Mouse (Mus musculus) MEL (cell line): Measurements from ENCODE around the gene Prr11. TPM values are rescaled to one million over a fixed set of nuclear protein-coding genes. Genes with fewer than 3 reads are reported as not detected.

Source experiments
- DNase-seq: peaks from one replicate; pipeline ENCODE4 v3.0.0; 2011; ENCODE audit warnings: low read depth, low spot score
- H3K27ac ChIP-seq: 2 replicates; pipeline ENCODE4 v1.5.1; 2012; ENCODE audit warnings: low read depth, mild to moderate bottlenecking, control low read depth, low read length, moderate library complexity; ENCODE audit not compliant: control insufficient read depth
- H3K27me3 ChIP-seq, 2 experiments: fragments of 150-350 bp in 1 of 2; sonication (generic) in 1 of 2; 2 replicates each; pipeline ENCODE4 v1.6.1; 2012; ENCODE audit warnings: low read length in 2 of 2, mild to moderate bottlenecking in 2 of 2, improper control_type of control experiment in 1 of 2, moderate library complexity in 1 of 2; ENCODE audit not compliant: insufficient read depth in 2 of 2, control insufficient read depth in 1 of 2
- H3K36me3 ChIP-seq, 2 experiments: 2 replicates each; pipeline ENCODE4 v1.6.1; 2012 to 2014; ENCODE audit warnings: low read length in 2 of 2, improper control_type of control experiment in 1 of 2, inconsistent platforms in 1 of 2, mild to moderate bottlenecking in 1 of 2; ENCODE audit not compliant: insufficient read depth in 2 of 2, control insufficient read depth in 1 of 2
- H3K4me1 ChIP-seq, 2 experiments: fragments of 150-350 bp in 1 of 2; sonication (generic) in 1 of 2; 2 replicates each; pipeline ENCODE4 v1.6.1; 2012; ENCODE audit warnings: low read length in 2 of 2, improper control_type of control experiment in 1 of 2, mild to moderate bottlenecking in 1 of 2; ENCODE audit not compliant: insufficient read depth in 2 of 2, control insufficient read depth in 1 of 2
- H3K4me3 ChIP-seq, 2 experiments: fragments of 150-350 bp in 1 of 2; sonication (generic) in 1 of 2; 2 replicates each; pipeline ENCODE4 v1.5.1; 2012; ENCODE audit warnings: low read depth in 2 of 2, low read length in 2 of 2, mild to moderate bottlenecking in 2 of 2, moderate library complexity in 2 of 2, control low read depth in 1 of 2, improper control_type of control experiment in 1 of 2; ENCODE audit not compliant: control insufficient read depth in 1 of 2, insufficient read depth in 1 of 2
- H3K79me2 ChIP-seq: 2 replicates; pipeline ENCODE4 v1.6.1; 2012; ENCODE audit warnings: mild to moderate bottlenecking, low read length, moderate library complexity; ENCODE audit not compliant: control insufficient read depth, poor library complexity, insufficient read depth
- H3K9ac ChIP-seq: 2 replicates; pipeline ENCODE4 v1.6.1; 2012; ENCODE audit warnings: low read depth, mild to moderate bottlenecking, control low read depth, low read length, moderate library complexity; ENCODE audit not compliant: control insufficient read depth, poor library complexity, severe bottlenecking
- H3K9me3 ChIP-seq: fragments of 150-350 bp; sonication (generic); replicated peaks from 2 replicates; pipeline ENCODE4 v1.6.1; 2012; ENCODE audit warnings: mild to moderate bottlenecking, low read length, improper control_type of control experiment, moderate library complexity; ENCODE audit not compliant: insufficient read depth
- CHD2 ChIP-seq: IDR thresholded peaks from 2 replicates; pipeline ENCODE4 v1.6.1; 2011; ENCODE audit warnings: low read length, improper control_type of control experiment
- E2F4 ChIP-seq: IDR thresholded peaks from 2 replicates; pipeline ENCODE4 v1.6.1; 2011; ENCODE audit warnings: low read depth, low read length, improper control_type of control experiment, borderline replicate concordance
- ELF1 ChIP-seq: IDR thresholded peaks from 2 replicates; pipeline ENCODE4 v1.6.1; 2014; ENCODE audit warnings: low read depth, mild to moderate bottlenecking, inconsistent platforms, low read length, improper control_type of control experiment, moderate library complexity
- EP300 ChIP-seq, 2 experiments: IDR thresholded peaks; 2 replicates each; pipeline ENCODE4 v1.6.1; 2011; ENCODE audit warnings: improper control_type of control experiment in 2 of 2, low read length in 2 of 2, low read depth in 1 of 2, mild to moderate bottlenecking in 1 of 2
- ETS1 ChIP-seq: IDR thresholded peaks from 2 replicates; pipeline ENCODE4 v1.6.1; 2012; ENCODE audit warnings: low read depth, mild to moderate bottlenecking, inconsistent platforms, low read length, improper control_type of control experiment, moderate library complexity
- GATA1 ChIP-seq: IDR thresholded peaks from 2 replicates; pipeline ENCODE4 v1.6.1; 2011; ENCODE audit warnings: low read depth, low read length, improper control_type of control experiment
- HCFC1 ChIP-seq: IDR thresholded peaks from 2 replicates; pipeline ENCODE4 v1.6.1; 2012; ENCODE audit warnings: low read depth, mild to moderate bottlenecking, inconsistent platforms, low read length, improper control_type of control experiment, moderate library complexity
- JUND ChIP-seq: IDR thresholded peaks from 2 replicates; pipeline ENCODE4 v1.6.1; 2011; ENCODE audit warnings: low read depth, mild to moderate bottlenecking, improper control_type of control experiment, low read length
- MAX ChIP-seq: IDR thresholded peaks from 2 replicates; pipeline ENCODE4 v1.6.1; 2011; ENCODE audit warnings: low read length, improper control_type of control experiment
- MAZ ChIP-seq: IDR thresholded peaks from 2 replicates; pipeline ENCODE4 v1.6.1; 2012; ENCODE audit warnings: low read depth, mild to moderate bottlenecking, inconsistent platforms, low read length, improper control_type of control experiment
- MEF2A ChIP-seq: IDR thresholded peaks from 2 replicates; pipeline ENCODE4 v1.6.1; 2014; ENCODE audit warnings: low read depth, mild to moderate bottlenecking, inconsistent platforms, low read length, improper control_type of control experiment; ENCODE audit not compliant: poor library complexity, insufficient replicate concordance, severe bottlenecking; ENCODE audit errors: extremely low read depth
- MXI1 ChIP-seq: IDR thresholded peaks from 2 replicates; pipeline ENCODE4 v1.6.1; 2011; ENCODE audit warnings: mild to moderate bottlenecking, low read depth, low read length, improper control_type of control experiment
- MYB ChIP-seq: IDR thresholded peaks from 2 replicates; pipeline ENCODE4 v1.6.1; 2011; ENCODE audit warnings: mild to moderate bottlenecking, low read depth, low read length, improper control_type of control experiment
- MYC ChIP-seq: IDR thresholded peaks from 2 replicates; pipeline ENCODE4 v1.6.1; 2011; ENCODE audit warnings: low read depth, mild to moderate bottlenecking, low read length, improper control_type of control experiment, moderate library complexity
- NELFE ChIP-seq: IDR thresholded peaks from 2 replicates; pipeline ENCODE4 v1.6.1; 2011; ENCODE audit warnings: low read depth, low read length, improper control_type of control experiment
- NRF1 ChIP-seq: IDR thresholded peaks from 2 replicates; pipeline ENCODE4 v1.6.1; 2014; ENCODE audit warnings: low read depth, mild to moderate bottlenecking, inconsistent platforms, low read length, improper control_type of control experiment, moderate library complexity; ENCODE audit not compliant: poor library complexity, insufficient read depth, severe bottlenecking
- POLR2A ChIP-seq, 2 experiments: IDR thresholded peaks; 2 replicates each; pipeline ENCODE4 v1.6.1; 2011 to 2012; ENCODE audit warnings: low read length in 2 of 2, mild to moderate bottlenecking in 2 of 2, control low read depth in 1 of 2, improper control_type of control experiment in 1 of 2, low read depth in 1 of 2, moderate library complexity in 1 of 2; ENCODE audit not compliant: control insufficient read depth in 1 of 2, insufficient read depth in 1 of 2, poor library complexity in 1 of 2
- RAD21 ChIP-seq: IDR thresholded peaks from 2 replicates; pipeline ENCODE4 v1.6.1; 2011; ENCODE audit warnings: mild to moderate bottlenecking, low read depth, low read length, improper control_type of control experiment
- RCOR1 ChIP-seq: IDR thresholded peaks from 2 replicates; pipeline ENCODE4 v1.6.1; 2012; ENCODE audit warnings: low read depth, mild to moderate bottlenecking, inconsistent platforms, low read length, improper control_type of control experiment
- TAL1 ChIP-seq: IDR thresholded peaks from 2 replicates; pipeline ENCODE4 v1.6.1; 2012; ENCODE audit warnings: mild to moderate bottlenecking, inconsistent platforms, low read length, moderate library complexity, mixed read lengths
- TCF12 ChIP-seq: IDR thresholded peaks from 2 replicates; pipeline ENCODE4 v1.6.1; 2014; ENCODE audit warnings: low read depth, mild to moderate bottlenecking, inconsistent platforms, low read length, improper control_type of control experiment, moderate library complexity
- USF1 ChIP-seq: IDR thresholded peaks from 2 replicates; pipeline ENCODE4 v1.6.1; 2014; ENCODE audit warnings: low read depth, mild to moderate bottlenecking, inconsistent platforms, low read length, improper control_type of control experiment, moderate library complexity
- USF2 ChIP-seq, 2 experiments: IDR thresholded peaks; 2 replicates each; pipeline ENCODE4 v1.6.1; 2011 to 2012; ENCODE audit warnings: improper control_type of control experiment in 2 of 2, low read length in 2 of 2, borderline replicate concordance in 1 of 2, inconsistent platforms in 1 of 2, low read depth in 1 of 2, mild to moderate bottlenecking in 1 of 2; ENCODE audit not compliant: insufficient read depth in 1 of 2
- ZKSCAN1 ChIP-seq: IDR thresholded peaks from 2 replicates; pipeline ENCODE4 v1.6.1; 2012; ENCODE audit warnings: low read depth, mild to moderate bottlenecking, inconsistent platforms, low read length, improper control_type of control experiment, moderate library complexity
- polyA plus RNA-seq, 2 experiments: library from polyadenylated mRNA; stranded (reverse) in 1 of 2; unstranded in 1 of 2; fragments of >175 nt in 1 of 2; fragments of >200 nt in 1 of 2; gene quantifications; 2 replicates each; pipeline versions ENCODE4 v1.2.1 to v1.2.4; 2012; ENCODE audit warnings: low replicate concordance in 2 of 2, low read depth in 1 of 2; ENCODE audit not compliant: insufficient read length in 2 of 2, insufficient read depth in 1 of 2, missing spikeins in 1 of 2
- total RNA-seq: library from RNA; depleted of rRNA; stranded (reverse); fragments of 300-350 nt; gene quantifications from 2 replicates; pipeline ENCODE4 v1.2.3, GENCODE M21; 2012

Gene Prr11
- total and polyA plus RNA-seq, 3 experiments, result 4.9 to 50.6 (median 19.3) TPM

DNA sequence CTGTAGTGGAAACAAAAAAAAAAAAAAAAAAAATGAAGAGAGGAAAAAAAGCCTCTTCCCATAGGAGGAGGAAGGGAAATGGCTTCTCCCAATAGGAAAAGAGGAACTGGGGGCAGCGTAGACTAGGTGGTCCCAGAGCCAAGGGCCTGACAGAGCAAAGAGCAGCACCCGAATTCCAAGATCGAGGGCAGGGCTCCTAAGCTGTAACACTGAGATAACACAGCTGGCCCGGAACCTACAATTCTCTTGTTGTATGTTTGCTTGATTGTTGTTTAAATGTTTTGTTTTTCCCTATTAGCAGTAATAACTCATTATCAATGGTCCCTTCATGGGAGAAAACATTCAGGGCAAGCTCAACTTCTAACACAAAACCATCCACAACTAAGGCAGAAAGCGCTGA lies 61.5 kb downstream of the Prr11 start:
- no peak for DNase-seq
- peaks cover 2 to 3% of the 10 kb centered on the region in 2 experiments; a peak in 2 of 4 replicates for H3K36me3 ChIP-seq
- H3K27me3 ChIP-seq, result no peaks in the 10 kb centered on the region
- peaks cover 0 to 8% of the 10 kb centered on the region in 2 experiments; a peak in 1 of 4 replicates for H3K4me1 ChIP-seq
- no peak overlapping the region for H3K27ac ChIP-seq
- H3K79me2 ChIP-seq, result no peaks in the 10 kb centered on the region
- H3K4me3 ChIP-seq, result no peak overlapping the region
- TF ChIP-seq TAL1 (peak; percentile 59), NELFE (no peak), MYB (no peak), USF1 (no peak), GATA1 (no peak), ELF1 (no peak), TCF12 (no peak), ZKSCAN1 (no peak), EP300 (IDR thresholded peaks at IDR 0.05; ENCODE audit: low read depth in 1 of 2, low read length in 2 of 2) (0 out of 4 replicates have a peak, but pooled peaks of 1 of the 2 experiments have one; percentile 12)
- no peaks in the 10 kb centered on the region for H3K9me3 ChIP-seq
- H3K9ac ChIP-seq, result no peak overlapping the region

DNA sequence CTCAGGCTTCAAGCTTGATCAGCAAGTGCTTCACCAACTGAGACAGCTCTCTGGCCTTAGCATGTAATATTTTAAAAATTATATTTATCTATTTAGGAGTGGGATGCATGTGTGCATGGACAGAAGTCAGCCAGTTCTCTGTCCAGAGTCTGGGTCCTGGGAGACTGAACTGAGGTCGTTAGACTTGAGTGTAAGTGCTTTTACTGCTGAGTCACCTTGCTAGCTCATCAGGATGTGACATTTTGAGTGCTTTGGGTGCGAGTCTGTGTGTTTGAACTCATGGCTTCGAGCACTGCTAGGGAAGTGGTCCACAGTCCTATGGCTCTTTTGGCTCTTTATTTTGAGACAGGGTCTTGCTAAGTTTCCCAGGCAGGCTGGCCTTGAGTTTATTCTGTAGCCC lies 65.5 kb downstream of the Prr11 start:
- Histone ChIP-seq H3K9me3 (no peaks in the 10 kb centered on the region), H3K27ac (no peak overlapping the region), H3K27me3 (no peaks in the 10 kb centered on the region), H3K79me2 (no peaks in the 10 kb centered on the region), H3K4me1 (peaks cover 0 to 8% of the 10 kb centered on the region in 2 experiments; a peak in 1 of 4 replicates), H3K36me3 (peaks cover 2 to 3% of the 10 kb centered on the region in 2 experiments; a peak in 2 of 4 replicates), H3K4me3 (no peak overlapping the region), H3K9ac (no peak overlapping the region)
- TF ChIP-seq HCFC1, result no peak
- TF ChIP-seq CHD2, result no peak
- TF ChIP-seq MAX, result no peak
- no peak for TF ChIP-seq ETS1
- no peak for TF ChIP-seq ZKSCAN1
- TF ChIP-seq EP300 (IDR thresholded peaks at IDR 0.05; ENCODE audit: low read depth in 1 of 2, low read length in 2 of 2), result no peak
- TF ChIP-seq POLR2A (IDR thresholded peaks at IDR 0.05; ENCODE audit: control insufficient read depth in 1 of 2, insufficient read depth in 1 of 2, low read depth in 1 of 2, low read length in 2 of 2, poor library complexity in 1 of 2), result no peak
- TF ChIP-seq MXI1, result no peak
- no peak for TF ChIP-seq JUND
- TF ChIP-seq USF1, result no peak
- no peak for DNase-seq

DNA sequence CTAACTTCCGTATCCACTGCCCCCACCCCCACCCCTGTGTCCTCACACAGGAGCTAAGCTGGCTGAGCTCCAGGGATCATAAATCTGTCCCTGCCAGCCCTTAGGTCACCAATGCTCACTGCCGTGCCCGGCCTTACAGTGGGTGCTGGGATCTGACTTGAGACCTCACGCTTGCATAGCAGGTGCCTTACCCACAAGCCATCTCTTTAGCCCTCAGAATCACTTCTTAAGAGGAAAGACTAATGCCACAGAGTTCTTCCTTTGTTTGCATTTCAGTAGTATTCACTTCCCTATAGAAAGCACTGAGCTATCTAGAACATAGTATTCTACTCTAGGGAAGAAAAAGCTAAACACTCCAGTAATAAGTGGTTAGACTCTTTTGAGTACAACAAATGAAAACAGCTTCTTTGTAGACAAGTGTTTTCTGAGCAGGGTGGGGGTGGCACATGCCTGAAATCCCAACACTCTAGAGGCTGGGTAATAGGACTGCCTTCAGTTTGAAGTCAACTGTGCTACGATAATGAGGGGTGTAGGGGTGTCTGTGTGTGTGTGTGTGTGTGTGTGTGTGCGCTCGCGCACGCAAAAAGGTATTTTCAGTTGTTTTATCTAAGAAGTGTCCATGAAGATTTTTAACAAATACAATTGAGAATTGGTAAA lies 69.1 kb downstream of the Prr11 start:
- Histone ChIP-seq H3K4me1 (no peaks in the 10 kb centered on the region), H3K36me3 (no peaks in the 10 kb centered on the region), H3K9ac (no peak overlapping the region), H3K27ac (no peak overlapping the region), H3K4me3 (no peak overlapping the region), H3K79me2 (no peaks in the 10 kb centered on the region), H3K9me3 (no peaks in the 10 kb centered on the region), H3K27me3 (no peaks in the 10 kb centered on the region)
- DNase-seq, result no peak
- TF ChIP-seq ELF1 (no peak), EP300 (IDR thresholded peaks at IDR 0.05; ENCODE audit: low read depth in 1 of 2, low read length in 2 of 2) (no peak), E2F4 (no peak), ETS1 (no peak), MAZ (no peak), RCOR1 (no peak), CHD2 (no peak), USF2 (IDR thresholded peaks at IDR 0.05; ENCODE audit: borderline replicate concordance in 1 of 2, insufficient read depth in 1 of 2, low read depth in 1 of 2, low read length in 2 of 2) (no peak), HCFC1 (no peak), POLR2A (IDR thresholded peaks at IDR 0.05; ENCODE audit: control insufficient read depth in 1 of 2, insufficient read depth in 1 of 2, low read depth in 1 of 2, low read length in 2 of 2, poor library complexity in 1 of 2) (no peak), TAL1 (no peak), NRF1 (no peak), USF1 (no peak), NELFE (no peak), RAD21 (no peak), MEF2A (no peak), MYC (no peak)
